In the genomic region with DNA sequence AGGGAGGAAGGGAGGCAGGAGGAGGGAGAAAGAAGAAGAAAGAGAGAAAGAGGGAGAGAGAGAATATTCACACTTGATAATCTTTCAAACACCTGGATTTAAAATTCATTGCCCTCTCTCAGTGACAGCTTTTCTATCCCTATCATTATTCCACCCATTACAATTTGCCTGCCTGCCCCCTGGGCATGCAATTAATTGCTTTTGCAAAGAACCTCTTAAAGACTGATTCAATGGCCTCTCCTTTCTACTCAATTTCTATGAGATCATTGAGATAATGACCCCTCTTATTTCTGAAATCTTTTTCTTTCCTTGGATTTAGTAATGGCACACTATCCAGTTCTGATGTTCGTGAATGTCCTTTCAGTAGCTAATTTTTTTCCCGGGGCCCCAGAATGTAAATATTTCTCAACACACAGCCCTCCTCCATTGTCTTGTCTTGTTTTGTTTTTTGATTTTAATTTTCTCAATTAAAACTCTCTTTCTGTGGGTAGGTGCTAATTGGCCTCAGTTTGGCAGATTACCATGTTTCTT, we compare ENCODE assay signal across 16 mouse cellular contexts. TPM values are rescaled to one million over a fixed set of nuclear protein-coding genes. Genes with fewer than 3 reads are reported as not detected.
"Had no signal": no experiment of that assay in that cellular context is flagged by ENCODE, and none has a peak within 500 bp of the region (broad histone marks: within the 10 kb centered on the region; RNA-seq: fewer than 3 reads in every experiment).

No protein-coding gene starts in this region.

- H3K4me1 ChIP-seq: lung, embryonic 15.5 days; megakaryocyte, embryonic 14.5 days; midbrain, embryonic 12.5 days; midbrain, embryonic 15.5 days; neural tube, embryonic 12.5 days had no signal

- H3K36me3 ChIP-seq: lung, embryonic 15.5 days; midbrain, embryonic 12.5 days; midbrain, embryonic 15.5 days; neural tube, embryonic 12.5 days had no signal

- H3K9ac ChIP-seq: liver, postnatal 0 days; lung, embryonic 15.5 days; midbrain, embryonic 12.5 days; midbrain, embryonic 15.5 days; neural tube, embryonic 12.5 days had no signal

- DNase-seq: liver, postnatal 0 days; lung, adult 2 months; lung, postnatal 14 days; lung, postnatal 36 days; right cerebral cortex, postnatal 14 days; spleen, adult 18-20 months; thymus, adult 18-20 months; thymus, postnatal 14 days; thymus, postnatal 36 days had no signal

- ATAC-seq: liver, postnatal 0 days; lung, postnatal 0 days; midbrain, embryonic 15.5 days had no signal

- H3K27me3 ChIP-seq: lung, embryonic 15.5 days; megakaryocyte, embryonic 14.5 days; midbrain, embryonic 12.5 days; midbrain, embryonic 15.5 days; neural tube, embryonic 12.5 days had no signal

- H3K4me2 ChIP-seq: lung, embryonic 15.5 days; midbrain, embryonic 12.5 days; midbrain, embryonic 15.5 days; neural tube, embryonic 12.5 days had no signal

- H3K9me3 ChIP-seq: lung, embryonic 15.5 days; megakaryocyte, embryonic 14.5 days; midbrain, embryonic 12.5 days; midbrain, embryonic 15.5 days; neural tube, embryonic 12.5 days had no signal

- H3K4me3 ChIP-seq: lung, embryonic 15.5 days; megakaryocyte, embryonic 14.5 days; midbrain, embryonic 12.5 days; midbrain, embryonic 15.5 days; neural tube, embryonic 12.5 days had no signal

- H3K27ac ChIP-seq: lung, embryonic 15.5 days; macrophage; midbrain, embryonic 12.5 days; midbrain, embryonic 15.5 days; neural tube, embryonic 12.5 days had no signal

RNA-seq across cellular contexts. Expression of a gene that starts 59.9 kb away (rescaled TPM):
- polyA plus RNA-seq: macrophage had no signal
